Mouse (Mus musculus): ENCODE measurements at regions not wholly inside any gene's neighbourhood (a gene's known extent, or its start where the extent isn't known, plus 50 kb on each side); places are given as distances from the start of the nearest gene placed in this dataset.
A peak's percentile ranks its signal among the peaks of the same experiment; 100 is the strongest.

DNA sequence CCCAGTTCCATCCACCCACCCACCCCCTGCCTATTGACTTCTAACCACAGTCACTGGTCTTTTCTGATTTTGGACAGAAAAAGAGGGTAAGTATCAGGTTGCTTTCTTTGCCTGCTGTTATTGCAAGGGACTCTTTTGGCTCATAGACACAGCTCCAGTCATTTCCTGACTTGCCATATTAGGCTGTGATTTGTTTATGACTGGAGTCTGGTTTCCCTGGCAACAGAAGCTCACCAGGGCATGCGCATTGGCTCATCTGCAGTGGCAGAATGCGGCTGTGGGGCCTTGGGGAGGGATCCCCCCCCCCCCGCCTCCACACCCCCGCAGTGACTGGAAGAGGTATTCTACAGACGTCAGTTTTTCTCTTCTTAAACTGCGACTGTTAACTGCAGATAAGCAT lies 65.9 kb downstream of the Cdr1 start:
- Histone ChIP-seq H3K4me3 (replicated peaks) (no peak overlapping the region), H3K36me3 (no peaks in the 10 kb centered on the region), H3K9me3 (no peaks in the 10 kb centered on the region), H3K27me3 (no peaks in the 10 kb centered on the region), H3K9ac (replicated peaks) (no peak overlapping the region), H3K4me1 (replicated peaks) (no peaks in the 10 kb centered on the region), H3K4me2 (peak overlapping the region; percentile 30; the same call in 1 of the 2 replicates), H3K27ac (no peak overlapping the region; the same call in 1 of the 2 replicates)
- WGBS = 35% methylated on average over 6 of the region's 6 CpGs
- peak; percentile 63; the same call in 1 of the 2 replicates for ATAC-seq (ENCODE audit: insufficient number of reproducible peaks, insufficient read depth, low FRiP score, low TSS enrichment, low read depth)

DNA sequence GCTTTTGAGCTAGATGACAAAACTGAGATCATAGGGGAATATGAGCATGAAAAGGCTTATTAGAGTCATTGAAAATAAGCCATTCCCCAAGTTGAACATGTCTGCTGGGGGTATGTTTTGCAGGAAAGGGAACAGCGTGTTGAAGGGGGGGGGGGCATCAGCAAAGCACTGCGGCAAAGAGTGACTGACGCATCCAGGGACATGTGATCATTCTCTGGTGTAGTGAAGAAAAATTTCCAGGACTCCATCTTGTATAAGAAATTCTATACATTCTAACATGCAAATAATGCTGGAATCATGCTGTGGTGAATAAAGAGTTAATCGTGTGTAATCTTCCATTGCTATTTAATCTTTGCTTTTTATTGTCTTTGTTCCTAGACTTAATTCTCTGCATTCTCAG lies 68.0 kb downstream of the Cdr1 start:
- Histone ChIP-seq H3K4me2 (no peak overlapping the region), H3K4me1 (replicated peaks) (no peaks in the 10 kb centered on the region), H3K27me3 (no peaks in the 10 kb centered on the region), H3K9me3 (no peaks in the 10 kb centered on the region), H3K4me3 (replicated peaks) (no peak overlapping the region), H3K9ac (replicated peaks) (no peak overlapping the region), H3K27ac (no peak overlapping the region), H3K36me3 (no peaks in the 10 kb centered on the region)
- ATAC-seq (ENCODE audit: insufficient number of reproducible peaks, insufficient read depth, low FRiP score, low TSS enrichment, low read depth) = no peak
- 85% methylated on average over 4 of the region's 4 CpGs for WGBS

DNA sequence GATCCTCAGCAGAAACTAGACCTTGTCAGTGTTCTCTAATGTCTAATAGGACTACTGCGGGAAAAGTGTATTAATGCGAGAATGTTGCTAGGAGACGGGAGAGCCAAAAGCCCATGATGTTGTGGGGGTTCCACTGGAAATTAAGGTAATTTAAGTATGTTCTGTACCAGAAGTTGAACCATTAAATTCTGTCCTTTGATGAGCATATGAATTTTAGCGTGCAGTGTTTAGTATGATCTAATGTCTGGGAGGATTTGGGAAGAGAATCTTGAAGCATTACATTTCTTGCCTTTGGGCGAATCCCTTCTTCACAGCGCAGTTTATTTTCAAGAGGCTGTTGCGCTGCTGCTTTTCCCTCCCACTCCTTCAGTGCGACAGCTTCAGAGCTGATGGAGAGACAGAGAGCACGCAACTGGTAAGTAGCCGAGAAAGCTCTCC lies 69.3 kb downstream of the Cdr1 start:
- H3K27me3 ChIP-seq = no peaks in the 10 kb centered on the region
- peak overlapping the region; percentile 35 for H3K4me2 ChIP-seq
- peak overlapping the region; percentile 19; the same call in 1 of the 2 replicates for H3K4me3 ChIP-seq (replicated peaks)
- no peaks in the 10 kb centered on the region for H3K9me3 ChIP-seq
- no peaks in the 10 kb centered on the region for H3K36me3 ChIP-seq
- H3K9ac ChIP-seq (replicated peaks) = no peak overlapping the region
- no peaks in the 10 kb centered on the region for H3K4me1 ChIP-seq (replicated peaks)
- 33% methylated on average over 10 of the region's 10 CpGs for WGBS
- ATAC-seq (ENCODE audit: insufficient number of reproducible peaks, insufficient read depth, low FRiP score, low TSS enrichment, low read depth) = no peak
- H3K27ac ChIP-seq = no peak overlapping the region

Data from limb, embryonic 12.5 days (tissue).